Mouse (Mus musculus): ENCODE measurements at regions not wholly inside any gene's neighbourhood (a gene's known extent, or its start where the extent isn't known, plus 50 kb on each side); places are given as distances from the start of the nearest gene placed in this dataset.

- 81% methylated on average over 6 of the region's 6 CpGs for WGBS
- no peaks in the 10 kb centered on the region for H3K9me3 ChIP-seq (replicated peaks; ENCODE audit: control insufficient read depth, low read length)
- H3K36me3 ChIP-seq (ENCODE audit: control insufficient read depth, insufficient read depth), result no peaks in the 10 kb centered on the region
- ATAC-seq (replicated peaks; ENCODE audit: extremely low read depth, insufficient read depth, low FRiP score), result no peak
- H3K27me3 ChIP-seq (ENCODE audit: control insufficient read depth, insufficient read depth, low read length), result no peaks in the 10 kb centered on the region
- no peak overlapping the region for H3K9ac ChIP-seq (ENCODE audit: low read length)
- H3K4me2 ChIP-seq (ENCODE audit: low read depth, low read length), result no peak overlapping the region
- H3K4me3 ChIP-seq (ENCODE audit: low read length), result no peak overlapping the region
- H3K4me1 ChIP-seq (ENCODE audit: control insufficient read depth, insufficient read depth, low read length), result peaks cover 6% of the 10 kb centered on the region
- H3K27ac ChIP-seq (ENCODE audit: low read length), result no peak overlapping the region
Observed at GRCm38 (mm10) chr4:45734011-45734410, 64.8 kb upstream of the Aldh1b1 start.

- peak; percentile 68 for ATAC-seq (replicated peaks; ENCODE audit: extremely low read depth, insufficient read depth, low FRiP score)
- Histone ChIP-seq H3K4me3 (ENCODE audit: low read length) (no peak overlapping the region), H3K4me1 (ENCODE audit: control insufficient read depth, insufficient read depth, low read length) (peaks cover 3% of the 10 kb centered on the region; the same call in 1 of the 2 replicates), H3K9me3 (replicated peaks; ENCODE audit: control insufficient read depth, low read length) (no peaks in the 10 kb centered on the region), H3K27me3 (ENCODE audit: control insufficient read depth, insufficient read depth, low read length) (0 out of 2 replicates have a peak, but pooled peaks cover 2% of the 10 kb centered on the region), H3K27ac (ENCODE audit: low read length) (no peak overlapping the region), H3K9ac (ENCODE audit: low read length) (no peak overlapping the region; the same call in 1 of the 2 replicates), H3K36me3 (ENCODE audit: control insufficient read depth, insufficient read depth) (no peaks in the 10 kb centered on the region), H3K4me2 (ENCODE audit: low read depth, low read length) (no peak overlapping the region)
- 33% methylated on average over 14 of the region's 14 CpGs for WGBS
Observed at GRCm38 (mm10) chr4:45730862-45731831, 67.7 kb upstream of the Aldh1b1 start.

GRCm38 (mm10) chr4:45729801-45730200 lies 69.0 kb upstream of the Aldh1b1 start:
- WGBS, result 83% methylated on average over 4 of the region's 4 CpGs
- no peak overlapping the region for H3K27ac ChIP-seq (ENCODE audit: low read length)
- H3K27me3 ChIP-seq (ENCODE audit: control insufficient read depth, insufficient read depth, low read length), result 0 out of 2 replicates have a peak, but pooled peaks cover 2% of the 10 kb centered on the region
- H3K9me3 ChIP-seq (replicated peaks; ENCODE audit: control insufficient read depth, low read length), result no peaks in the 10 kb centered on the region
- no peak overlapping the region for H3K4me2 ChIP-seq (ENCODE audit: low read depth, low read length)
- H3K4me1 ChIP-seq (ENCODE audit: control insufficient read depth, insufficient read depth, low read length), result peaks cover 13% of the 10 kb centered on the region
- no peaks in the 10 kb centered on the region for H3K36me3 ChIP-seq (ENCODE audit: control insufficient read depth, insufficient read depth)
- H3K4me3 ChIP-seq (ENCODE audit: low read length), result no peak overlapping the region
- no peak overlapping the region for H3K9ac ChIP-seq (ENCODE audit: low read length)
- no peak for ATAC-seq (replicated peaks; ENCODE audit: extremely low read depth, insufficient read depth, low FRiP score)

GRCm38 (mm10) chr4:45728825-45729224 lies 70.0 kb upstream of the Aldh1b1 start:
- H3K9me3 ChIP-seq (replicated peaks; ENCODE audit: control insufficient read depth, low read length), result no peaks in the 10 kb centered on the region
- no peak for ATAC-seq (replicated peaks; ENCODE audit: extremely low read depth, insufficient read depth, low FRiP score)
- H3K27me3 ChIP-seq (ENCODE audit: control insufficient read depth, insufficient read depth, low read length), result 0 out of 2 replicates have a peak, but pooled peaks cover 2% of the 10 kb centered on the region
- no peak overlapping the region for H3K9ac ChIP-seq (ENCODE audit: low read length)
- no peak overlapping the region for H3K4me2 ChIP-seq (ENCODE audit: low read depth, low read length)
- H3K4me1 ChIP-seq (ENCODE audit: control insufficient read depth, insufficient read depth, low read length), result peaks cover 17% of the 10 kb centered on the region
- H3K27ac ChIP-seq (ENCODE audit: low read length), result no peak overlapping the region
- no peak overlapping the region for H3K4me3 ChIP-seq (ENCODE audit: low read length)
- no peaks in the 10 kb centered on the region for H3K36me3 ChIP-seq (ENCODE audit: control insufficient read depth, insufficient read depth)
- 47% methylated on average over 4 of the region's 4 CpGs for WGBS

GRCm38 (mm10) chr4:45727915-45728314 lies 70.9 kb upstream of the Aldh1b1 start:
- 83% methylated on average over 5 of the region's 5 CpGs for WGBS
- Histone ChIP-seq H3K9ac (ENCODE audit: low read length) (no peak overlapping the region), H3K36me3 (ENCODE audit: control insufficient read depth, insufficient read depth) (no peaks in the 10 kb centered on the region), H3K4me2 (ENCODE audit: low read depth, low read length) (no peak overlapping the region), H3K4me1 (ENCODE audit: control insufficient read depth, insufficient read depth, low read length) (peaks cover 17% of the 10 kb centered on the region), H3K4me3 (ENCODE audit: low read length) (no peak overlapping the region), H3K27me3 (ENCODE audit: control insufficient read depth, insufficient read depth, low read length) (0 out of 2 replicates have a peak, but pooled peaks cover 2% of the 10 kb centered on the region), H3K27ac (ENCODE audit: low read length) (no peak overlapping the region), H3K9me3 (replicated peaks; ENCODE audit: control insufficient read depth, low read length) (no peaks in the 10 kb centered on the region)
- no peak for ATAC-seq (replicated peaks; ENCODE audit: extremely low read depth, insufficient read depth, low FRiP score)

- no peak for ATAC-seq (replicated peaks; ENCODE audit: extremely low read depth, insufficient read depth, low FRiP score)
- 73% methylated on average over 9 of the region's 9 CpGs for WGBS
Observed at GRCm38 (mm10) chr4:45727474-45727873, 71.3 kb upstream of the Aldh1b1 start.

GRCm38 (mm10) chr4:45726783-45727182 lies 72.0 kb upstream of the Aldh1b1 start:
- ATAC-seq (replicated peaks; ENCODE audit: extremely low read depth, insufficient read depth, low FRiP score), result no peak
- no peak overlapping the region for H3K9ac ChIP-seq (ENCODE audit: low read length)
- H3K27me3 ChIP-seq (ENCODE audit: control insufficient read depth, insufficient read depth, low read length), result 0 out of 2 replicates have a peak, but pooled peaks cover 2% of the 10 kb centered on the region
- no peak overlapping the region for H3K4me2 ChIP-seq (ENCODE audit: low read depth, low read length)
- H3K4me1 ChIP-seq (ENCODE audit: control insufficient read depth, insufficient read depth, low read length), result peaks cover 17% of the 10 kb centered on the region
- no peaks in the 10 kb centered on the region for H3K9me3 ChIP-seq (replicated peaks; ENCODE audit: control insufficient read depth, low read length)
- 96% methylated on average over 5 of the region's 5 CpGs for WGBS
- no peaks in the 10 kb centered on the region for H3K36me3 ChIP-seq (ENCODE audit: control insufficient read depth, insufficient read depth)
- no peak overlapping the region for H3K4me3 ChIP-seq (ENCODE audit: low read length)
- H3K27ac ChIP-seq (ENCODE audit: low read length), result no peak overlapping the region

More at GRCm38 (mm10) chr4:45727474-45727873, 71.3 kb upstream of the Aldh1b1 start:
- H3K36me3 ChIP-seq (ENCODE audit: control insufficient read depth, insufficient read depth), result no peaks in the 10 kb centered on the region
- H3K4me3 ChIP-seq (ENCODE audit: low read length), result no peak overlapping the region
- no peak overlapping the region for H3K9ac ChIP-seq (ENCODE audit: low read length)
- no peak overlapping the region for H3K27ac ChIP-seq (ENCODE audit: low read length)
- 0 out of 2 replicates have a peak, but pooled peaks cover 2% of the 10 kb centered on the region for H3K27me3 ChIP-seq (ENCODE audit: control insufficient read depth, insufficient read depth, low read length)
- H3K4me2 ChIP-seq (ENCODE audit: low read depth, low read length), result no peak overlapping the region
- H3K4me1 ChIP-seq (ENCODE audit: control insufficient read depth, insufficient read depth, low read length), result peaks cover 17% of the 10 kb centered on the region
- no peaks in the 10 kb centered on the region for H3K9me3 ChIP-seq (replicated peaks; ENCODE audit: control insufficient read depth, low read length)

- ATAC-seq (replicated peaks; ENCODE audit: extremely low read depth, insufficient read depth, low FRiP score), result peak; percentile 33; the same call in 1 of the 2 replicates
- Histone ChIP-seq H3K36me3 (ENCODE audit: control insufficient read depth, insufficient read depth) (no peaks in the 10 kb centered on the region), H3K4me2 (ENCODE audit: low read depth, low read length) (no peak overlapping the region), H3K27ac (ENCODE audit: low read length) (peak overlapping the region; percentile 72), H3K9ac (ENCODE audit: low read length) (0 out of 2 replicates have a peak overlapping the region, but pooled peaks have one; percentile 10), H3K4me1 (ENCODE audit: control insufficient read depth, insufficient read depth, low read length) (peaks cover 14% of the 10 kb centered on the region), H3K4me3 (ENCODE audit: low read length) (no peak overlapping the region), H3K27me3 (ENCODE audit: control insufficient read depth, insufficient read depth, low read length) (0 out of 2 replicates have a peak, but pooled peaks cover 2% of the 10 kb centered on the region), H3K9me3 (replicated peaks; ENCODE audit: control insufficient read depth, low read length) (no peaks in the 10 kb centered on the region)
- WGBS, result 42% methylated on average over 16 of the region's 16 CpGs
Observed at GRCm38 (mm10) chr4:45725055-45725910, 73.5 kb upstream of the Aldh1b1 start.

Data from heart, embryonic 16.5 days (tissue).